In genomic region chr3:59263988-59264387, GRCm38 (mm10) we compare ENCODE assay signal across 20 mouse cellular contexts. TPM values are rescaled to one million over a fixed set of nuclear protein-coding genes. Genes with fewer than 3 reads are reported as not detected.
DNase-seq lines count a peak whose midpoint lies in the region; ATAC-seq and TF ChIP-seq lines count a peak whose summit lies in the region.
"Had no signal": no experiment of that assay in that cellular context is flagged by ENCODE, and none has a peak within 500 bp of the region (broad histone marks: within the 10 kb centered on the region; RNA-seq: fewer than 3 reads in every experiment).

No protein-coding gene starts in this region.

- no peak overlapping the region for H3K4me2 ChIP-seq in lung, postnatal 0 days (replicated peaks; ENCODE audit: low read depth, low read length)
- no peak overlapping the region for H3K4me2 ChIP-seq in heart, embryonic 11.5 days
- H3K4me2 ChIP-seq in heart, embryonic 12.5 days = no peak overlapping the region
- H3K4me2 ChIP-seq: embryonic facial prominence, embryonic 12.5 days; kidney, embryonic 15.5 days; midbrain, embryonic 12.5 days; neural tube, embryonic 15.5 days had no signal

- no peak for TF ChIP-seq EP300 in lung, postnatal 0 days (IDR thresholded peaks at IDR 0.05)

- no peaks in the 10 kb centered on the region for H3K27me3 ChIP-seq in lung, postnatal 0 days (replicated peaks; ENCODE audit: insufficient read depth, low read length)
- no peaks in the 10 kb centered on the region for H3K27me3 ChIP-seq in heart, embryonic 11.5 days (ENCODE audit: control insufficient read depth, insufficient read depth, low read length)
- H3K27me3 ChIP-seq in heart, embryonic 12.5 days (replicated peaks) = no peaks in the 10 kb centered on the region
- H3K27me3 ChIP-seq: embryonic facial prominence, embryonic 12.5 days; kidney, embryonic 15.5 days; midbrain, embryonic 12.5 days; neural tube, embryonic 15.5 days had no signal

- no peak for ATAC-seq in CD4-positive, CD25-positive, alpha-beta regulatory T cell, adult 4 months
- no peak for ATAC-seq in lung, postnatal 0 days
- ATAC-seq in heart, embryonic 11.5 days (replicated peaks; ENCODE audit: insufficient number of reproducible peaks, low FRiP score, low TSS enrichment) = no peak
- no peak for ATAC-seq in heart, embryonic 12.5 days (ENCODE audit: insufficient number of reproducible peaks, low FRiP score)
- ATAC-seq: forebrain, embryonic 14.5 days; hindbrain, embryonic 16.5 days; intestine, postnatal 0 days had no signal

- WGBS in lung, postnatal 0 days = 65% methylated on average over 3 of the region's 3 CpGs
- WGBS in lung, adult 2 months = 77% methylated on average over 3 of the region's 3 CpGs
- WGBS in macrophage (ENCODE audit: missing documents) = 47% methylated on average over 3 of the region's 3 CpGs
- 73% methylated on average over 3 of the region's 3 CpGs for WGBS in heart, embryonic 11.5 days (ENCODE audit: insufficient replicate concordance)
- 63% methylated on average over 3 of the region's 3 CpGs for WGBS in heart, embryonic 12.5 days

- no peak for TF ChIP-seq CTCF in lung, postnatal 0 days (IDR thresholded peaks at IDR 0.05)
- no peak for TF ChIP-seq CTCF in lung, adult 2 months (IDR thresholded peaks at IDR 0.05; ENCODE audit: insufficient read depth, low read length)

- H3K36me3 ChIP-seq in lung, postnatal 0 days (ENCODE audit: insufficient read depth, low read length) = no peaks in the 10 kb centered on the region
- H3K36me3 ChIP-seq in macrophage (ENCODE audit: inconsistent target) = no peaks in the 10 kb centered on the region
- no peaks in the 10 kb centered on the region for H3K36me3 ChIP-seq in heart, embryonic 11.5 days (ENCODE audit: control insufficient read depth, insufficient read depth, low read length)
- H3K36me3 ChIP-seq in heart, embryonic 12.5 days = peaks cover 19% of the 10 kb centered on the region
- H3K36me3 ChIP-seq: embryonic facial prominence, embryonic 12.5 days had no signal

- peak; percentile 29 for DNase-seq in CD4-positive, CD25-positive, alpha-beta regulatory T cell, adult 2 months (ENCODE audit: low read depth, low spot score)
- DNase-seq in lung, postnatal 0 days (ENCODE audit: low spot score) = peak; percentile 30
- no peak for DNase-seq in lung, adult 2 months
- DNase-seq in spleen, adult 12 weeks (ENCODE audit: low spot score) = no peak
- DNase-seq: cerebellum, adult 9-11 months; gastrocnemius, postnatal 10 days; heart, adult 2 months; thymus, postnatal 14 days had no signal

- TF ChIP-seq POLR2A in lung, adult 2 months (IDR thresholded peaks at IDR 0.05; ENCODE audit: borderline replicate concordance, extremely low read depth, low read depth, low read length) = no peak

- no peaks in the 10 kb centered on the region for H3K4me1 ChIP-seq in lung, postnatal 0 days (ENCODE audit: insufficient read depth, low read depth, low read length)
- no peaks in the 10 kb centered on the region for H3K4me1 ChIP-seq in lung, adult 2 months (ENCODE audit: control insufficient read depth, insufficient read depth, low read length)
- no peaks in the 10 kb centered on the region for H3K4me1 ChIP-seq in heart, embryonic 11.5 days (ENCODE audit: control insufficient read depth, insufficient read depth, low read length)
- no peaks in the 10 kb centered on the region for H3K4me1 ChIP-seq in heart, embryonic 12.5 days (replicated peaks)
- H3K4me1 ChIP-seq: embryonic facial prominence, embryonic 12.5 days; neural tube, embryonic 15.5 days had no signal

- H3K9me3 ChIP-seq in lung, postnatal 0 days (ENCODE audit: low read length) = no peaks in the 10 kb centered on the region
- no peaks in the 10 kb centered on the region for H3K9me3 ChIP-seq in heart, embryonic 11.5 days (replicated peaks; ENCODE audit: control insufficient read depth, low read length)
- H3K9me3 ChIP-seq in heart, embryonic 12.5 days (replicated peaks) = no peaks in the 10 kb centered on the region
- H3K9me3 ChIP-seq: embryonic facial prominence, embryonic 12.5 days; kidney, embryonic 15.5 days; midbrain, embryonic 12.5 days; neural tube, embryonic 15.5 days had no signal

- no peak overlapping the region for H3K27ac ChIP-seq in lung, postnatal 0 days (ENCODE audit: low read length)
- H3K27ac ChIP-seq in macrophage = peak overlapping the region; percentile 82; the same call in 1 of the 2 replicates
- no peak overlapping the region for H3K27ac ChIP-seq in heart, embryonic 11.5 days (ENCODE audit: low read depth, low read length)
- no peak overlapping the region for H3K27ac ChIP-seq in heart, embryonic 12.5 days (ENCODE audit: poor library complexity, severe bottlenecking)
- H3K27ac ChIP-seq: embryonic facial prominence, embryonic 12.5 days; heart, adult 2 months; kidney, embryonic 15.5 days; midbrain, embryonic 12.5 days; neural tube, embryonic 15.5 days had no signal

- H3K9ac ChIP-seq in lung, postnatal 0 days (replicated peaks; ENCODE audit: low read depth) = no peak overlapping the region
- no peak overlapping the region for H3K9ac ChIP-seq in heart, embryonic 11.5 days (ENCODE audit: low read depth, low read length)
- H3K9ac ChIP-seq in heart, embryonic 12.5 days = no peak overlapping the region
- H3K9ac ChIP-seq: embryonic facial prominence, embryonic 12.5 days; kidney, embryonic 15.5 days; midbrain, embryonic 12.5 days; neural tube, embryonic 15.5 days had no signal

- no peaks in the 10 kb centered on the region for H3K79me2 ChIP-seq in macrophage (ENCODE audit: inconsistent target)

- H3K4me3 ChIP-seq in lung, postnatal 0 days (ENCODE audit: low read depth, low read length) = no peak overlapping the region
- no peak overlapping the region for H3K4me3 ChIP-seq in lung, adult 2 months (replicated peaks; ENCODE audit: extremely low read depth, low read depth, low read length)
- H3K4me3 ChIP-seq in macrophage (ENCODE audit: inconsistent target) = no peak overlapping the region
- no peak overlapping the region for H3K4me3 ChIP-seq in heart, embryonic 11.5 days (ENCODE audit: low read depth, low read length)
- H3K4me3 ChIP-seq in heart, embryonic 12.5 days = no peak overlapping the region
- H3K4me3 ChIP-seq: embryonic facial prominence, embryonic 12.5 days; erythroblast, embryonic 14.5 days; heart, adult 2 months; kidney, embryonic 15.5 days; midbrain, embryonic 12.5 days; neural tube, embryonic 15.5 days had no signal

RNA-seq across cellular contexts. Expression of gene P2ry12, which starts 1.3 kb away (rescaled TPM):
- under 1 TPM in 1 of 2 experiments, not detected in 1; 0.48 TPM for polyA plus RNA-seq in CD4-positive, CD25-positive, alpha-beta regulatory T cell, adult 4 months (2017; shearing (Covaris generic))
- 3.8 and 4.6 TPM in 2 replicates for polyA plus RNA-seq in lung, postnatal 0 days (2015; fragmentation: Nextera tagmentation; extraction: Ambion mirVana)
- polyA plus RNA-seq in lung, adult 2 months (2012; rRNA removed) = 3.0 and 4.6 TPM in 2 replicates
- 1 to 10 TPM in 21 of 26 experiments, under 1 TPM in 2, not detected in 3; 0.58 to 8.5 (median 3.7) TPM for total RNA-seq in macrophage (2018; cell fraction: chromatin; rRNA removed)
- total RNA-seq in macrophage (2018; cell fraction: cytosol; rRNA removed) = 10 to 100 TPM in 11 of 26 experiments, 1 to 10 TPM in 15; 4.2 to 13.4 (median 7.8) TPM
- 10 to 100 TPM in 6 of 26 experiments, 1 to 10 TPM in 19, under 1 TPM in 1; 0.79 to 15.2 (median 5.8) TPM for total RNA-seq in macrophage (2018; cell fraction: nucleus; rRNA removed)
- polyA plus RNA-seq in macrophage (2018) = 11.1 to 13.5 TPM (median 11.2 TPM) in 3 replicates
- 0.87 and 1.0 TPM in 2 replicates for polyA plus RNA-seq in heart, embryonic 11.5 days (2014; fragmentation: Nextera tagmentation; extraction: Ambion mirVana)
- polyA plus RNA-seq in heart, embryonic 12.5 days (2016; fragmentation: Nextera tagmentation; extraction: Ambion mirVana) = 1.5 and 2.1 TPM in 2 replicates
- polyA plus RNA-seq: erythroblast, embryonic 14.5 days had no signal

RNA-seq across cellular contexts. Expression of gene P2ry13, which starts 53.3 kb away (rescaled TPM):
- polyA plus RNA-seq in CD4-positive, CD25-positive, alpha-beta regulatory T cell, adult 4 months (2017; shearing (Covaris generic)) = under 1 TPM; 0.67 to 0.71 TPM
- 2.6 and 2.7 TPM in 2 replicates for polyA plus RNA-seq in lung, postnatal 0 days (2015; fragmentation: Nextera tagmentation; extraction: Ambion mirVana)
- polyA plus RNA-seq in lung, adult 2 months (2012; rRNA removed) = 3.0 TPM in 2 replicates
- 10 to 100 TPM in 5 of 26 experiments, 1 to 10 TPM in 20, under 1 TPM in 1; 0.34 to 30.4 (median 4.6) TPM for total RNA-seq in macrophage (2018; cell fraction: chromatin; rRNA removed)
- total RNA-seq in macrophage (2018; cell fraction: cytosol; rRNA removed) = 10 to 100 TPM in 24 of 26 experiments, 1 to 10 TPM in 2; 9.7 to 46.8 (median 16.9) TPM
- 10 to 100 TPM in 25 of 26 experiments, 1 to 10 TPM in 1; 6.6 to 58.2 (median 22.0) TPM for total RNA-seq in macrophage (2018; cell fraction: nucleus; rRNA removed)
- polyA plus RNA-seq in macrophage (2018) = 9.9 to 20.0 TPM (median 15.2 TPM) in 3 replicates
- polyA plus RNA-seq in heart, embryonic 11.5 days (2014; fragmentation: Nextera tagmentation; extraction: Ambion mirVana) = 0.49 and 0.66 TPM in 2 replicates
- polyA plus RNA-seq in heart, embryonic 12.5 days (2016; fragmentation: Nextera tagmentation; extraction: Ambion mirVana) = 0.45 and 0.79 TPM in 2 replicates
- polyA plus RNA-seq: erythroblast, embryonic 14.5 days had no signal

Comparison
In these comparisons a context has a peak if more than half of its experiments do, and no peak if none do; other contexts are left out.
1. DNase-seq: peak in CD4-positive, CD25-positive, alpha-beta regulatory T cell, adult 2 months (single experiment) and lung, postnatal 0 days (single experiment); none in lung, adult 2 months (single experiment) and spleen, adult 12 weeks (single experiment).